Mouse (Mus musculus): ENCODE data around the gene Galnt6. TPM values are rescaled to one million over a fixed set of nuclear protein-coding genes. Genes with fewer than 3 reads are reported as not detected.
A peak's percentile ranks its signal among the peaks of the same experiment; 100 is the strongest.

Galnt6 gene
- polyA plus RNA-seq, 1 experiment from 2014 or later: 1.8 TPM

GRCm38 (mm10) chr15:100669337-100669736 lies 59.8 kb downstream of the Galnt6 start, which contains the start of gene Bin2:
TSS of gene Bin2 (minus strand) at chr15:100669553.
- peak within 1 kb of the TSS; percentile 67 for H3K4me3 ChIP-seq (ENCODE audit: low read depth, low read length)
- H3K36me3 ChIP-seq (ENCODE audit: control insufficient read depth, insufficient read depth): no peaks in the 10 kb centered on the region
- no peaks in the 10 kb centered on the region for H3K27me3 ChIP-seq (ENCODE audit: control insufficient read depth, insufficient read depth, low read depth, low read length)
- H3K27ac ChIP-seq (ENCODE audit: low read length): peak within 1 kb of the TSS; percentile 53
- peak within 1 kb of the TSS; percentile 64 for H3K9ac ChIP-seq (ENCODE audit: low read depth, low read length)
- ATAC-seq (ENCODE audit: low read depth): peak; percentile 63
- H3K4me1 ChIP-seq (ENCODE audit: control insufficient read depth, low read depth, low read length): peaks cover 26% of the 10 kb centered on the region
- peak within 1 kb of the TSS; percentile 71 for H3K4me2 ChIP-seq (ENCODE audit: low read depth, low read length)
- no peaks in the 10 kb centered on the region for H3K9me3 ChIP-seq (replicated peaks; ENCODE audit: control insufficient read depth, low read length)
- WGBS (ENCODE audit: insufficient replicate concordance): 18% methylated on average over 20 of the region's 20 CpGs

GRCm38 (mm10) chr15:100667871-100668545 lies 61.2 kb downstream of the Galnt6 start:
- no peak for ATAC-seq (ENCODE audit: low read depth)
- H3K27me3 ChIP-seq (ENCODE audit: control insufficient read depth, insufficient read depth, low read depth, low read length): no peaks in the 10 kb centered on the region
- no peaks in the 10 kb centered on the region for H3K36me3 ChIP-seq (ENCODE audit: control insufficient read depth, insufficient read depth)
- H3K4me1 ChIP-seq (ENCODE audit: control insufficient read depth, low read depth, low read length): peaks cover 18% of the 10 kb centered on the region
- 0 out of 2 replicates have a peak overlapping the region, but pooled peaks have one; percentile 6 for H3K27ac ChIP-seq (ENCODE audit: low read length)
- H3K4me2 ChIP-seq (ENCODE audit: low read depth, low read length): peak overlapping the region; percentile 34
- H3K9ac ChIP-seq (ENCODE audit: low read depth, low read length): no peak overlapping the region
- H3K9me3 ChIP-seq (replicated peaks; ENCODE audit: control insufficient read depth, low read length): no peaks in the 10 kb centered on the region
- peak overlapping the region; percentile 67 for H3K4me3 ChIP-seq (ENCODE audit: low read depth, low read length)
- 47% methylated on average over 5 of the region's 5 CpGs for WGBS (ENCODE audit: insufficient replicate concordance)

- Histone ChIP-seq H3K4me2 (ENCODE audit: low read depth, low read length) (peak overlapping the region; percentile 41), H3K9ac (ENCODE audit: low read depth, low read length) (no peak overlapping the region), H3K9me3 (replicated peaks; ENCODE audit: control insufficient read depth, low read length) (no peaks in the 10 kb centered on the region), H3K27me3 (ENCODE audit: control insufficient read depth, insufficient read depth, low read depth, low read length) (no peaks in the 10 kb centered on the region), H3K4me1 (ENCODE audit: control insufficient read depth, low read depth, low read length) (peaks cover 19% of the 10 kb centered on the region), H3K36me3 (ENCODE audit: control insufficient read depth, insufficient read depth) (no peaks in the 10 kb centered on the region), H3K27ac (ENCODE audit: low read length) (peak overlapping the region; percentile 64), H3K4me3 (ENCODE audit: low read depth, low read length) (peak overlapping the region; percentile 67)
- WGBS (ENCODE audit: insufficient replicate concordance): 24% methylated on average over 6 of the region's 6 CpGs
- no peak for ATAC-seq (ENCODE audit: low read depth)
These were observed 61.8 kb downstream of the Galnt6 start for GRCm38 (mm10) chr15:100667420-100667819.

GRCm38 (mm10) chr15:100666851-100667250 lies 62.3 kb downstream of the Galnt6 start:
- H3K27ac ChIP-seq (ENCODE audit: low read length): peak overlapping the region; percentile 64
- 6% methylated on average over 12 of the region's 12 CpGs for WGBS (ENCODE audit: insufficient replicate concordance)
- peak overlapping the region; percentile 41 for H3K4me2 ChIP-seq (ENCODE audit: low read depth, low read length)
- no peak for ATAC-seq (ENCODE audit: low read depth)
- H3K9me3 ChIP-seq (replicated peaks; ENCODE audit: control insufficient read depth, low read length): no peaks in the 10 kb centered on the region
- peak overlapping the region; percentile 24; the same call in 1 of the 2 replicates for H3K9ac ChIP-seq (ENCODE audit: low read depth, low read length)
- no peaks in the 10 kb centered on the region for H3K36me3 ChIP-seq (ENCODE audit: control insufficient read depth, insufficient read depth)
- H3K27me3 ChIP-seq (ENCODE audit: control insufficient read depth, insufficient read depth, low read depth, low read length): no peaks in the 10 kb centered on the region
- H3K4me3 ChIP-seq (ENCODE audit: low read depth, low read length): peak overlapping the region; percentile 26
- peaks cover 19% of the 10 kb centered on the region for H3K4me1 ChIP-seq (ENCODE audit: control insufficient read depth, low read depth, low read length)

GRCm38 (mm10) chr15:100666219-100666696 lies 62.9 kb downstream of the Galnt6 start:
- peak overlapping the region; percentile 64; the same call in 1 of the 2 replicates for H3K27ac ChIP-seq (ENCODE audit: low read length)
- H3K9ac ChIP-seq (ENCODE audit: low read depth, low read length): no peak overlapping the region
- no peaks in the 10 kb centered on the region for H3K9me3 ChIP-seq (replicated peaks; ENCODE audit: control insufficient read depth, low read length)
- no peaks in the 10 kb centered on the region for H3K27me3 ChIP-seq (ENCODE audit: control insufficient read depth, insufficient read depth, low read depth, low read length)
- peaks cover 19% of the 10 kb centered on the region for H3K4me1 ChIP-seq (ENCODE audit: control insufficient read depth, low read depth, low read length)
- ATAC-seq (ENCODE audit: low read depth): no peak
- WGBS (ENCODE audit: insufficient replicate concordance): 6% methylated on average over 7 of the region's 7 CpGs
- no peak overlapping the region; the same call in 1 of the 2 replicates for H3K4me3 ChIP-seq (ENCODE audit: low read depth, low read length)
- H3K36me3 ChIP-seq (ENCODE audit: control insufficient read depth, insufficient read depth): no peaks in the 10 kb centered on the region
- no peak overlapping the region for H3K4me2 ChIP-seq (ENCODE audit: low read depth, low read length)

GRCm38 (mm10) chr15:100665411-100666218 lies 63.6 kb downstream of the Galnt6 start:
- Histone ChIP-seq H3K27ac (ENCODE audit: low read length) (peak overlapping the region; percentile 8; the same call in 1 of the 2 replicates), H3K4me3 (ENCODE audit: low read depth, low read length) (no peak overlapping the region), H3K9me3 (replicated peaks; ENCODE audit: control insufficient read depth, low read length) (no peaks in the 10 kb centered on the region), H3K27me3 (ENCODE audit: control insufficient read depth, insufficient read depth, low read depth, low read length) (no peaks in the 10 kb centered on the region), H3K4me2 (ENCODE audit: low read depth, low read length) (no peak overlapping the region), H3K9ac (ENCODE audit: low read depth, low read length) (no peak overlapping the region), H3K4me1 (ENCODE audit: control insufficient read depth, low read depth, low read length) (peaks cover 19% of the 10 kb centered on the region), H3K36me3 (ENCODE audit: control insufficient read depth, insufficient read depth) (no peaks in the 10 kb centered on the region)
- WGBS (ENCODE audit: insufficient replicate concordance): 26% methylated on average over 9 of the region's 9 CpGs
- ATAC-seq (ENCODE audit: low read depth): no peak

GRCm38 (mm10) chr15:100664813-100665274 lies 64.3 kb downstream of the Galnt6 start:
- no peaks in the 10 kb centered on the region for H3K27me3 ChIP-seq (ENCODE audit: control insufficient read depth, insufficient read depth, low read depth, low read length)
- no peaks in the 10 kb centered on the region for H3K9me3 ChIP-seq (replicated peaks; ENCODE audit: control insufficient read depth, low read length)
- no peak overlapping the region for H3K4me3 ChIP-seq (ENCODE audit: low read depth, low read length)
- H3K27ac ChIP-seq (ENCODE audit: low read length): peak overlapping the region; percentile 8; the same call in 1 of the 2 replicates
- peaks cover 19% of the 10 kb centered on the region for H3K4me1 ChIP-seq (ENCODE audit: control insufficient read depth, low read depth, low read length)
- no peak overlapping the region for H3K4me2 ChIP-seq (ENCODE audit: low read depth, low read length)
- WGBS (ENCODE audit: insufficient replicate concordance): 32% methylated on average over 9 of the region's 9 CpGs
- no peak for ATAC-seq (ENCODE audit: low read depth)
- no peaks in the 10 kb centered on the region for H3K36me3 ChIP-seq (ENCODE audit: control insufficient read depth, insufficient read depth)
- H3K9ac ChIP-seq (ENCODE audit: low read depth, low read length): no peak overlapping the region

- Histone ChIP-seq H3K9me3 (replicated peaks; ENCODE audit: control insufficient read depth, low read length) (no peaks in the 10 kb centered on the region), H3K27ac (ENCODE audit: low read length) (no peak overlapping the region), H3K4me2 (ENCODE audit: low read depth, low read length) (no peak overlapping the region), H3K36me3 (ENCODE audit: control insufficient read depth, insufficient read depth) (no peaks in the 10 kb centered on the region), H3K4me1 (ENCODE audit: control insufficient read depth, low read depth, low read length) (peaks cover 8% of the 10 kb centered on the region), H3K27me3 (ENCODE audit: control insufficient read depth, insufficient read depth, low read depth, low read length) (no peaks in the 10 kb centered on the region), H3K4me3 (ENCODE audit: low read depth, low read length) (no peak overlapping the region), H3K9ac (ENCODE audit: low read depth, low read length) (no peak overlapping the region)
- WGBS (ENCODE audit: insufficient replicate concordance): 70% methylated on average over 5 of the region's 5 CpGs
- ATAC-seq (ENCODE audit: low read depth): no peak
These were observed 68.4 kb downstream of the Galnt6 start for GRCm38 (mm10) chr15:100660805-100661204.

All from liver, embryonic 16.5 days (tissue).